Mouse (Mus musculus): Measurements from ENCODE around the gene Shh.

The Shh gene

DNA sequence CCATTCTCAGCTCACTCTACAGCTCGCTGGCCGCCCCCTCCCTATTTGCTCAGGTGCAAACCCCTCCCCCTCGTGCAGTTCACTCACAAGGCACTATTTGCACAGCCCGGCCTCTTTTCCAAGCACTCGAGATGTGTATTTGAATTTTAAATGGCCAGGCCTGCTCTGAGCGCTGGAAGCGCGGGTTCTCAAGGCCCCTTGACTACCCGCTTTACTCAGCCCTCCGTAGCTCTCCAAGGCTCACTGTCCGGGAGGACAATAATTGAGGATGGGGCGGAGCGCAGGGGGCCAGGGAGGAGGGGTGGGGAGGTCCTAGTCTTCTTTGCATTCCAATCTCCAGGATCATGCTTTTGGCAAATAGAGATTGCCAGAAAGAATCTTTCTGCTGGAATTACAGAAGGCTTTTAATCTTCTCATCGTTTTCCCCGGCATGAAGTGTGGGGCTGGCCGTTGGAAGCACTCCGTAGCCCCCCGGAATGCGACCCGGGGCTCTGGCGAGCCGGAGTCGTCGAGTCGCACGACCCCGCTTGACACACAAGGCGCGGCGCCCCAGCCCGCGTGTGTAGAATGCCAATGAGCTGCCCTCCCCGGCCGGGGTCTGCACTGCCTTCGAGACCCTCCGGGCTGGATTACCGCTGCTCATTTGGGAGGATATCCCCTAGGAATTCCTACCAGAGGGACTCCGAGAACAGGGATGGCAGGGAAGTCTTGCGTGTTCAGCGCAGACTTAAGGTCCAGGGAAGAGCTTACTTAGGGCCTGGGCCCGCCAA, 7.4 kb downstream of the Shh start:
- no peak for DNase-seq (ENCODE audit: low spot score)

DNA sequence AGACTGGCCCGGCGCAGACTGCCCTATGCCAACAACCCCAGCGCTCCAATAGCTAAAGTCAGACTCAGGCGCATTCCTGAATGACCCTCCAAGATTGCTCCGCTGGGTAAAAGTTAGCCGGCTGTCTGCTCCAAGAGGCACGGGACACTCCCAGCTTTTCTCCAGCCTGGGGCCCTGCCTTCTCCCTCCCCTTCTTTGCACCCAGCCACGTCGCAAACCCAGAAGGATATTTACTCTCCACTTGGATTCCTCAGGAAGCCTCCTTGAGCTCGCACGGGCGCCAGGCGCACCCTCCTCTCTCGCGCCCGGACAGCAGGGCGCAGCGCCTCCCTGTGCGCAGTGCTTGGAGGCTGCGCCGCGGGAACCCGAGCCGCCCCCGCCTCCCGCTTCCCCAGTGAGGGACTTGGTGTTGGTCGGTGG, 8.2 kb downstream of the Shh start:
- no peak for DNase-seq (ENCODE audit: low spot score)

DNA sequence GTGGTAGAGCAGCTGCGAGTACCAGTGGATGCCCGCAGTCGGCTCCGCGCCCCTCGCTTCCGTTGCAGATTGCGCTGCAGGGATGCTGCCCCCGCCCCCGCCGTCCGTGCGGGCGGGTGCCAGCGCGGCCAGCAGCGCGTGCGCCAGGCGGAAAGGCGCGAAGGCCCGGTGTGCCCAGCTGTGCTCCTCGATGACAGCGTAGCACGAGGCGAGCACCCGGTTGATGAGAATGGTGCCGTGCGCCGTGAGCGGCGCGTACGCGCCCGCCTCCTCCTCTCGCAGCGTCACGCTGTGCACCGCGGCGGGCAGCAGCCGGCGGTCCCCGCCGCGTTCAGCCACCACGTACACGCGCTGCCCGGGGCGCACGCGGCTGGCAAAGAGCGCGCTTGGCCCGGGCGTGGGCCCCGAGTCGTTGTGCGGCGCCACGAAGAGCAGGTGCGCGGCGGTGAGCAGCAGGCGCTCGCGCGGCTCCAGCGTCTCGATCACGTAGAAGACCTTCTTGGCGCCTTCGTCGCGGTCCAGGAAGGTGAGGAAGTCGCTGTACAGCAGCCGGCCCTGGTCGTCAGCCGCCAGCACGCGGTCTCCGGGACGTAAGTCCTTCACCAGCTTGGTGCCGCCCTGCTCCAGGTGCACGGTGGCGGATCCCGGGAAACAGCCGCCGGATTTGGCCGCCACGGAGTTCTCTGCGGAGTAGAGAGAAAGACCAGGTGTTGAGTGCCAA, 9.0 kb downstream of the Shh start:
- no peak for DNase-seq (ENCODE audit: low spot score)

DNA sequence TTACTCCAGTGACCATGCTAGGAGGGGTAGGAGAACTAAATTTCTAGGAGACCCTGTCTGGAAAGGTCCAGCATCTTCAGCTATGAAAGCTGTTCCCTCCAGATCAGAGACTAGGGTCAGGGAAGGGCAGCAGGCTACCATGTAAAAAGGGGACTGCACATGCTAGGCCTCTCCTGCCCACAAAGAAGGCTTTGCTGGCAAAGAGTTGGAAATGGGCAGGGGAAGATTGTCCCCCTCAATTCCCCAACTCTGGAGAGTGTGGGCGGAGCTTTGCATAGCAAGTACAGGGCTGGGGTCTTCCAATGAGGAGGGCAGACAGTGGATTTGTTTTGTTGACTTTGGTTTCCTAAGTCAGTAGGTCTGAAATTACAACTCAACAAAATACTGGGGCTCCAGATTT, 10.7 kb downstream of the Shh start:
- DNase-seq (ENCODE audit: low spot score) = no peak

DNA sequence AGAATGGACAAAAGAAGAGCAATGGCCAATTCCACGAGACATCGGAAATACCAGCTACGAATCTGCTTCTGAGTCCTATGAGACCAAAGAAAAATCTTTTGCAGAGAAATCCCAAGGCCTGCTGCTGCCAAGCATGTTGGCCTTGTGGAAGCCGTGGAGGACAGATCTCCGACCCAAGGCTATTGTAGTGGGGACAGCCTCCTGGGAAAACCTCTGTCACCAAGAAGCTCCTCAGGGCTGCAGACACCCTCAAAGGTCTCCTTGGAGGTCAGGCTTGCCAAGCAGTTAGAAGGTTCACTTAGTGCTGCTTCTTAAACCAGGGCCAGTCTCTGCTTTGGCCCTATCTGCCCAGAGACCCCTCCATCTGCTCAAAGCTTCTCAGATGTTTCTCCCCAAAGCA, 11.3 kb downstream of the Shh start:
- DNase-seq (ENCODE audit: low spot score) = no peak

DNA sequence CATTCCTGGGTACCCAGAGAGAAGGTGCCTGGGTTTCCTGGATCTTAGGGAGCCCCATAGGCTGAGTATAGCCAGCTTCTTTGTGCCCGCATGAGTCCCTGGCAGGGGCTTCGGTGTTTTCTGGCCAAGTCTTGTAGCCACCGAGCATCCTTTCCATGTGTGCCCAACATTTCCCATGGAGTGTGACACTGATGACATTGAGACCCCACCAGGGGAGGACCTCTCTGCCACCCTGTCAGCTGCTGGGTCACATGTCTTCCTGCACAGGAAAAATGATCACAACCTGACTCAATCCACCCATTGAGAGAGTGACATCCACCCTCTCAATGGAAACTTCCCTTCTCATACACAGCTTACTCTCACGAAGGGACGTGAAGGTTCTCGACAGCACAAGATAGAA, 12.5 kb downstream of the Shh start:
- DNase-seq (ENCODE audit: low spot score) = no peak

DNA sequence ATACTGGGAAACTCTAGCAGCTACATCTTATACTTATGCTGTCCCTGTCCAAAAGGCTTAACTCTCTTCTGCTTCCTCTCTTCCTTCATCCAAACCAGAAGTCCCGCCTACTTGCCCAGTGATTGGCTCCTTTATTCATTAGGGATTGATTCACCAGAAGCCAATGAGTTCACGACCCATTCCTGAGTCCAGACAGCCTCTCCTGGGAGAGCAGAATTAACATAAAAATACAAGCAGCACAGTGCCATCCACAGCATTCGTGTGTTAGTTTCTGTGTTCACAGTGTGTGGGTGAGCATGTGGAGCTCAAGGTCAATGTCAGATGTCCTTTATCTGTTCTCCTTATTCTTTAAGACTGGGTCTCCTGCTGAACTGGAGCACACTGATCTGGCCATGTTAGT, 13.5 kb downstream of the Shh start:
- no peak for DNase-seq (ENCODE audit: low spot score)

DNA sequence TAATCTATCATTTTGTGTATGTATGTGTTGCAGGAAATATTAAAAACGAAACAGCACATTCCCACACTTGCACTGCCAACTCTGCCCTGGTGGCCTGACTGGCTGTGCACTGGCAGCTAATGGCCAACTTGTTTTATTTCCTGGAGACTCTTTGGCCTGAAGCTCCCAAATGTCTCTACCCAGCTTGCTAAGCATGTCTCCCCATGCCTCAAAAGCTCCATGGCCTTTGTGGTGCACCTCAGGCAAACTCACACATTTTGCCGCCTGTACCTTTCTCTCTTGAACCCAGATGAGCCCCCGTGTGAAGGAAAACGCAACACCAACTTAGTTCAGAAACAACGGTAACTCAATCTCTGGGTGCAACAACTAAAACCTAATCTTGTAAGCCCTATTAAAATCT, 14.0 kb downstream of the Shh start:
- DNase-seq (ENCODE audit: low spot score) = no peak

DNA sequence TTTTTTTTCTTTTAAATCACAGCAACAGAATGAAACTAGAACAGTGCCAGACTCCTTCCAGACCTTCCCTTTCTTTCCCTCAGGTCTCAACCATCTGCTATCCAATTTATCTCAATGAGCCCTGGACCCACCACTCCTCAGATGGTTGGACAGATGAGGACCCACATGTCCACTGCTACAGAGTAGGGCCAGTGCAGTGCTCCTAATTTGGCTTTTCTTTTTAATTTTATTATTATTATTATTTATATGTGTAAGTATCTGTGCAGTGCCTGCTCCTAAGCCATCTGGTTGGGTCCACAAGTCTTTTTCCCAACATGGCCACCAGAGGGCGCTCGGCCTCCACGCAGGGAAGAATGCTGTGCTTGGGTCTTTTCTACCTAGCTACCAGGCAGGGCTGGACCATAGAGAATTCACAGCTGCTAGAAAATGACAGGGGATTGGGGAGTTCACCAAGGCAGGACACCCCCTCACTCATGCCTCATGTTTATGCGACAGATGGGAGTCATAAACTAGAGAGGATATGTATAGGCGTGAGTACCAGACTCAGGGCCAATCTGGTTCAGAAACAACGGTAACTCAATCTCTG, 15.9 kb downstream of the Shh start:
- peak; percentile 91 for DNase-seq (ENCODE audit: low spot score)

DNA sequence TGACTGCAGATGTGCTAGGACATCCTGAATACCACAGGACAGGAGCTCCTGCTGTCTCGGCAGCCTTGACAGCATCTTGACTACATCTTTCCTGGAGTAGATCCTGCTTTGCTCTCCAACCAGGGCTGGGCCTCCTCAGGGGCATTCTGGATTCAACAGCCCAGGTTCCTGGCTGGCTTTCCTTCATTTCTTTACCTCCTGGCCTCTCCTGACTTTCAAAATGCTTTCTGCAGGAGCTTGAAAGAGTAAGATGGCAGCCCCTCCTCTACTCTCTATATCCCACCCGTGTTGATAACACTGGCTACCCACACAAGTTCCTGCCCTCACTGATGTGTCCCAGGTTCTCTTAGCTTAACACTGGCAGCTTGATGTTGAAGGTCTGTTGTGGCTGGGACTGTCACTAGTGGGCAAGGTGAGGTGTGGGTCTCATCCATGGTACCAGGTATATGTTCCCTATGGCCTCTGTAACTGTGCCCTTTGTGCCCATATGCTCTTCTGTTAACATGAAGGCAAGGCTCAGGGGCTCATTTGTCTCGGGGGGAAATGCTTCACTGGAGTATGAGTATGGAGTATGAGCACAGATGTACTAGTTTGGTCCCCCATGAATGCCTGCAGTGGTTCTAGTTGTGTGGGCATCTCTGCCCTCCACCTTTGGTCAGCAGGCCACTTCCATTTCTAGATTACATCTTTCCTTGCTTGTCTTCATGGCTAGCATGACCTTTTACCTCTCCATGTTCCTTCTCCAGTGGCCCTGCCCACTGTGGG, 16.7 kb downstream of the Shh start:
- no peak for DNase-seq (ENCODE audit: low spot score)

DNA sequence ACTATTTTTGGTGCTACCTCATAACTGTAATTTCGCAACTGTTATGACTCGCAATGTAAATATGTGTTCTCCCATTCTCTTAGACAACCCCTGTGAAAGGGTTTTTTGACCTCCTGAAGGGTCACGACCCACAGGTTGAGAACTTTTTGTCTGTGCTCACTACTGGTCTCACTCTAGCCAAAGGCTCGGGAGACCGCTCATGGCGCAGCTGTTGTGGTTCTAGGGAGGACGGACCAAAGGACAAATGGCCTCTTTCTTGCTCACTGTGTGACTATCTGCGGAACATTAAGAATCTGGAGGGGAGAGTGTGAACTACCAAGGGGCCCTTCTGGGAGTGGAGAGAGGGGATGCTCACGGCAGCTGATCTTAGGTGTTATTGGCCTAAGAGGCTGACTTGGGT, 41.1 kb downstream of the Shh start:
- no peak for DNase-seq (ENCODE audit: low spot score)

DNA sequence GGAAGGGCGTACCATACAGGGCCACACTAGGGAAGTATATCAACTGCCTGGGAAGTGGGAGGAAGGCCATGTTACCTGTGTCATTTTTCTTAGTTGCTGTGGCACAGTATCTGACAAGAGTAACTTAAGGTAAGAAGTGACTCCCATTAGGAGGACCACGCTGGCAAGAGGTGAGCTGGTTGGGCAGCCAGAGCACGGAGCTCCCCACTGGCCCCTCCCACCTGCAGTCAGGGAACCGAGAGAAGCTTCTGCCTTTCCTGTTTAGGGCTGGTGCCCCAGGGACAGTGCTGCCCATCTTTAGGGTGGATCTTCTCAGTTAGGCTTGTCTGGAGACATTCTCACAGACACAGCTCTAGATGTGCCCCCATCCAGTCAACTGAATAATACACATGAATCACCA, 43.3 kb downstream of the Shh start:
- no peak for DNase-seq (ENCODE audit: low spot score)

DNA sequence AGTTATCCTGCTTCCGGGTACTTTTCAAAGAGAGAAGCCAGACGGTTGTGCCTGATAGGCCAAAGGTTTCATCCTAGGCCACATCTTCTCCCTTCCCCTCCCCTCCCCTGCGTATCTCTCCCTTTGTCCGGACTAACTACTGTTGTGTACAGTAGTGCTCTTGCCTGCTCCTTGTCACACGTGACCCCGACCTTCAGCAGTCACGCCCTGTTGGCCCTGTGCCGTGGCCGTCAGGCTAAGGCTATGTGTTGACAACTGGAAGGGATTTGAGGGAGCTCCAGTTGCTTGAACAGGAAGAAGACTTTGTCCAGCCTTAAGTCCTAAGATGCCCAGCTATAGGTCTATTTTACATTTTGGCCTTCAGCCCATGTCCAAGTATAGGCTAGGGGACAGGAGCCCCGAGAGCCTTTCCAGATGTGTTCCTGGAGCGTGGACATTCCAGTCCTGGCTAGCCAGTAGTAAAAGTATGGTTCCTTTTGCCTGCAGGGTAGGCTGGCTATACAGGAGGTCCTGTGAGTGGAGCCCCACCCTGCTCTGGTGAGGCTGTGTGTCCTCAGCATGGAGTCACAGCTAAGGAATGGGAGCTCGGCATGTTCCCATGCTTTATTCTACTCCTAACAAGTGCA, 47.3 kb downstream of the Shh start:
- no peak for DNase-seq (ENCODE audit: low spot score)

DNA sequence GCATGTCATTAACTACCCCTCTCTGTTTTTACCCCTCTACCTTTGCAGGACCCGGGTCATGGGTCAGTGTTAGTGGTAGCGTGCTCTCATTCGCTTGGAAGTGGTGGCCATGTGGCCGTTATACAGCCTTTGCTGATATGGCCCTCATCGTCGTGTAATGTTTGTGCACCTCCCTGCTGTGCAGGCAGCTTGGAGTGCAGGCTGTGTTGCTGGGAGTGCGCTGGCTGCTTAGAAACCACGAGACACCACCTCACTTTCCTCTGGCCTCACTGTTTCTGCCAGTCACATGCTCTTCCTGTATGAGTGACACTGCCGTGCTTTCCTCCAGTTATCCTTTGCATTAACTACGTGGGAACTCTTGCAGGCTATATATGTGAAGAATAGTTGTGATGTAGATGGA, 48.3 kb downstream of the Shh start:
- DNase-seq (ENCODE audit: low spot score) = no peak

DNA sequence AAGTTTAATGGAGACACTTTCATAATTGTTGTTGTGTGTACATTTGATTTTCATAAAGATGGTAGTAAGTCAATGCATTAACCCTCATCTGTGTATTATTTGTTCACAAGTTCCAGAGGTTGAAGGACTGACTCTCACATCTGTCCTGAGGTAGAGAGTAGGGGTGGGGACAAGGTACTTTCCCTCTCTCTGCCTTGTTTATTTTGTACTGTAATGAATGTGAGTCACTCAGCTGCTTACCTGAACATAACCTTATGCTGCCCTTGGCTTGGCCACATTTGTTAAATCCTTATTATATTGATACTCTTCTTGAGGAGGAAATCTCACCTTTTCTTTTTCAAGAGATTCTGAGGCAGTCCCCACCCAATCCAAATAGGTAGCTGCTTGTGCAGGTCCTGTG, 51.0 kb downstream of the Shh start:
- no peak for DNase-seq (ENCODE audit: low spot score)

DNA sequence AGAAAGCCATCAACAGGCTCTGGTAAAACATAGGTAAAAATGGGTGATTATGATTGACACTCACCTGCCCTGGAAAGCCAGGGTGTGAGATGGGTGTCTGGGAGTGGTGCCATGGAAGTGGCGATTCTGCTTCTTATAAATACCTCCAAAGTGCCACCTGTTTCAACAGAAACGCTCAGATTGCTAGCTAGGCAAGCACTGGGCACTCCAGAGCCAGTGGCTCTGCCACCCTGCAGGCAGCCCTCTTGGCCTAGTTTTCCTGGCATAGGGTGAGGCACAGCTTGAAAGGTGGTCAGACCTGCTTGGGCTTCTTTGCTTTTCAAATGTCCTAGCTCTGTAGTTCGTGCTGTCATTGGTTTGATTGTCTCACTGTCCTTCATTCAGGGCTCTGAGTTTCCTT, 53.0 kb downstream of the Shh start:
- no peak for DNase-seq (ENCODE audit: low spot score)

DNA sequence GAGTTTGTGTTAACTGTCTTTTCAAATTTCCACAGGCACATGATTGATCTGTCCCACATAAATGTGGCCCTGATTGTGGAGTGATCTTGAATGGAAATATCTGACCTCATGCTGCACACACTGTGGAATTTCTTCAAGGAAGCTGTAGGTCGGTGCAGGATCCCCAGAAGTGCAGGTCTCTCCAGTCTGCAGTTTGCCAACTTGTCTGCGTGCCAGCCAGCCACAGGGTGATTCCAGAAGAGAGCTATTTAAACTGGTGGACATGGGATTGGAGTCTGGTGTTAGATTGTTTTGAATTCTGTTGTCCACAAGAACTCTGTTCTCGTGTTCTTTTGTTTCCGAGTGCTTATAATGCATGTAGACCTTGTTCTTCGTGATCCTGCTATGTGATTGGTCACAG, 53.5 kb downstream of the Shh start:
- no peak for DNase-seq (ENCODE audit: low spot score)

DNA sequence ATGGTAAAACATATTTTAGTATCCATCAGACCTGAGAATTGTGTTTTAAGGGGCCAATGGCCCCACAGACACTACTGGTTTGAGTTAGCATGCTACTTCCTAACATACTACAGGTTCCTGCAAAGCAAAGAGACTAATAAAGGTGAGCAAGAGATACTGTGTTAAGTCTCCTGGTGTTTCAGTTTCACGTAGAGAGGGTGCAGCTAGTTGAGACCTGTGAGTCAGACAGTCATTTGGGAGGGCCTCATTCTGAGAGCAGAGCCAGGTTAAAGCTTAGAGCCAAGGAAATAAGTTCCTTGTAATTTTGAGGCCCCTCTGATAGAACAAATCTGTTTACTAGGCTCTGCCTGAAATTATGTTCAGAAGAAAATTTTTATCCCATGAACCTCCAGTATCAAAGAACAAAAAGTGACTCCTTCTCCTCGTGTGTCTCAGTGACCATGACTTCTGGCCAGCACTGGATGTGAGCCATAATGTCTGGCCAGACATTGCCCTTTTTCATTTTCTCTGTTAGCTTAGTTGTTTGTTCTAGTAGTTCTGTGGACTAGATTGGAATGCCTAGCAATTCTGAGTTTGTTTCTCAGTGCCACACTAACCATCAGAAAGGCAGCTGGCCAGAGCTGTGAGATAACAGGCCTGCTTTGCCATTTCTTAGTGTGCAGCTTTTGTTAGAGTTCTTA, 54.9 kb downstream of the Shh start:
- no peak for DNase-seq (ENCODE audit: low spot score)
